Mouse (Mus musculus) right cerebral cortex, postnatal 4 days (tissue): Measurements from ENCODE around the gene Smg6.

Experiments
- DNase-seq: peaks from one replicate; pipeline ENCODE4 v3.0.0-alpha.2; 2022

Smg6 gene

DNA sequence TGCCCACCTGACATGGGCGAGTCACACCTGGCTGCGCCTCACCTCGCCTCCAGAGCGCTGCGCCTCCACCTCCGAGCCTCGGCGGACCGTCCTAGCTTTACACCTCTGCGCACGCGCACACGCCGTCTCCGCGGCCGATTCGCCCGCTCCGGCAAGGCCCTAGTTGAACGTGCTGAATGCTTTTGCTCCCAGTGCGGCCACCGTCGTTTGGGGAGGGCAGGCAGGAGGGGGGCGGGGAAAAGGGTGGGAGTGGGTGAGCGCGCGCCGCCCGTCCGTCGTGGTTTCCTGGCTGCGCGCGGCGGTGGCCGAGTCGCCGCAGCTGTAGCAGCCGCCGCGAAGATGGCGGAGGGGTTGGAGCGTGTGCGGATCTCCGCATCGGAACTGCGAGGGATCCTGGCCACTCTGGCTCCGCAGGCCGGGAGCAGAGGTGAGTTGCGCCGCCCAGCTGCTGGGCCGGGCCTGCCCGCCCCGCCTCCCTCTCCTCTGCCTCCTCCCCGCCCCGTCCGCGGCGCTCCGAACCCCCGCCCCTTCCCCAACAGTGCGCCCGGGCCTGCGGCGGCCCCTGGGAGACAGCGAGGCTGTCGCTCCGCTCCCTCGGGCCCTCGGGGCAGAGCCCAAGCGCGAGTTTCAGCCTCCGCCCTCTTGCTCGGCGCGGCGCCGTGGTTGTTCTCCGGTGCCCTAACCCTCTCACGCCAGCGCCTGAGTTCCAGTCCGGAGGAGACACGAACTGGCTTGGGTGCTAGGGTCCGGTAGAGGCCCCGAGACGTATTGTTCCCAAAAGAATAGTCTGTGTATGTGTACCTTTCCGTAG, at the start of gene Smg6, which contains the start of gene Srr:
Smg6 (plus strand) TSS at position 247 of the 811 bp plus-strand sequence.
Srr (minus strand) TSS at position 372 of the 811 bp plus-strand sequence.
- peak; percentile 97 for DNase-seq

DNA sequence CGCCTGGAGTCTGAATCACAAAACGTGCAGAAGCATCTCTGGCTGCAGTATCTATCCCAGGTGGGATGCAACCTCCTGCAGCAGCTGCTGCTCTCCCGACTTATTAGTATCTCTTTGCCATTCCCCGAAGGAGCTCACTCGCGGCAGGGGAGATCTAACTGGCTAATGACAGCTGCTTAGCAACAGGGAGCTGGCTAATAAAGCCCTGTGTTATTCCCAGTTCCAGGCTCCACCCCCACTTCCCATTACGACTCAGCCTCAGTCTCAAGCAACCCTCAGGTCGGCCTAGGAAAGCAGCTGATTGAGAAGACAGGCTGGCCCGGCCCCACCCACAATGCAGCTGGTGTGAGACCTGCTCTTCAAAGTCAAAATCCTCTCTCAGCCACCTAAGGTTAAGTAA, 48.8 kb upstream of the Smg6 start:
- peak; percentile 47 for DNase-seq

DNA sequence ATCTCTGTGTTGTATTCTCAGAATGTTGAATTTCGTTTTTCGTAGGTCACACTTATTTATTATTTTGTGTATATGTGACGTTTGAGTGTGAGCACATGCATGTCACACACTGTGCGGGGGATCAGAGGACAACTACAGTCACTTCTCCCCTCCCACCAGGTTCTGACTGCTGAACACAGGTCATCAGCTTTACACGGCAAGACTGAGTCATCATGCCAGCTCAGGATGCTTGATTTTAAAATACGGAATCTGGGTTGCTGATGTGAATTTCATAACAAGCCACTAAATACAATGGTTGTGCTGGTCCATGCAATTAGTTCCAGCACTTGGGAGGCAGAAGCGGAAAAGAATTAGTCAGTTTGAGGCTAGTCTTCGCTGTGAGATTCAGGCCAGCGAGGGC, 44.6 kb upstream of the Smg6 start:
- DNase-seq, result no peak

- DNase-seq, result peak; percentile 28
Observed at GRCm38 (mm10) chr11:74881979-74882378, 43.6 kb upstream of the Smg6 start.

GRCm38 (mm10) chr11:74883098-74883497, 42.5 kb upstream of the Smg6 start:
- no peak for DNase-seq

GRCm38 (mm10) chr11:74894619-74895018, 31.0 kb upstream of the Smg6 start:
- no peak for DNase-seq

DNA sequence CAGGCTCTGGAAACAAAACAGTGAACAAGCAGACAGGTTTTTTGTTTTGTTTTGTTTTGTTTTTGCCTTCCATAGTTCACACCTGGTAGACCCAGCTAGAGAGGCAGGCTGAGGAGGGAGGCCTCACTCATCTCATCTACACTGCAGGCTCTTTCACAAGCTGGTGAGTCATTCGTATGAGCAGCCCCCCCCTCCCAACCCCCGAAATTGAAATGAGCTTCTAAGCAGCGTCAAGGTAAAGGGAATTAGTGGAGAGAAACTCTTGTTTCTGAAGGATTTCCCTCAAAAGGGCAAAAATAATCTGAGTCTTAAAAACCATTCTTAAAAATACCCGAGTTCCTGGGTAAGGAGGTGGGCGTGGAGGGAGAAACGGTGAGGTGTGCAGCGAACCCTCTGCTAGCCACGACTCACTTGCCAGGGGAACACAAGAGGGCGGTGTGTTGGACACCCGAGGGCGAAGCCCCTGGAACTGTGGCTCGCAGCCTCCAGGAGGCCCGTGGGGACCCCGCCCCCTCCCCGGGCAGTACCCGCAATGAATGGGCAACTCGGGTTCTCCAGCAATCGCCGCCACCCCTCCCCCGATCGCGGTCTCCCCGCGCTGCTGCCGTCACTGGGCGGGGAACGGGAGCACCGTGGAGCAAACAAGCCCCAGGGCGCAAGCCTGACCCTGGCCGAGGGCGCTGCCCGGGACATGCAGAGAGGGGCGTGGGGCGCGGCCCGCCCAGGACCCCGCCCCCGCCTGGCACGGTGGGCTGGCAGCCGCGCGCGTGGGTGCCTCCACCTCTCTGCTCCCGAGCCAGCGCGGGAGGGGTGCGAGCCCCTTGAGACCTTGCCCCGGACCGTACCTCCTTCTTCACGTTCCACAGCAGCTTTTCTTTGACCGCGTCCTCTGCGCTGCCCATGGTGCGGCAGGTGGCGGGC, 29.4 kb upstream of the Smg6 start:
- peak; percentile 66 for DNase-seq

DNA sequence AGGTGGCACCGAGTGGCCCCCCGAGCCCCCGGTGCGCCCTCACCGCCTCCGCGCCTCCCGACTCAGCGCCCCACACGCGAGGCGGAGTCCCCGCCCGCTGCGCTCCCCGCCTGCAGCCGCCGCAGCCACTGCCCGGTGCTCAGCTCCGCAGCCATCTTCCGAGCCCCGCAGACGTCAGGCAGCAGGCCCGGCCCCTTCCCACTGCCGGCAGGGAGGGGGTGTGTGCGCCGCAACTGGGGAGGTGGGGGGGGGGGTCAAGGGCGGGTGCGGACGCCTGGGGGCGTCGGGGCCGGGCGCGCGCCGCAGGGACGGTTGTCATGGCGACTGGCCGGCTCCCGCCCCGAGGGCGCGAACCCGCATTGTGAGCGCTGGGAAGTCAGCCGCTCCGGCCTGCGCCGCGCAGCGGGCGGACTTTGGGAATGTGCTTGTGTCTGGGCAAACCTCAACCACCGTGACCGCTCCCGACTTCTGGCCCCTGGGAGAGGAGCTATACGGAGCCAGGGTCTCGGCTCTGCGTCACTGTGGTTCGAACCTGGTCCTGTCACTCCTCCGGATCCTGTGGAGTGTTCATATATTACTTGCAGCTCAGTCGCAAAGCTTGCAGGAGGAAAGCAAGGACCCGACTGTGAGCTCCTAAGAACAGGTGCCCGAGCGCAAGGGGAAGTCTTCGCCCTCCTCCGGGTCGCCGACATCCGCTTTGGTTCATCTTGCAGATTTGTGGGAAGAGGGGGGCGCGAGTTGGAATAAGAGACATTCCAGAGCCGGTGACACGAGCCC, 28.5 kb upstream of the Smg6 start, which contains the start of gene Sgsm2:
Sgsm2 (minus strand) TSS at position 160 of the 777 bp plus-strand sequence.
- peak; percentile 68 for DNase-seq

GRCm38 (mm10) chr11:74897678-74898516, 27.7 kb upstream of the Smg6 start, which contains the start of gene Tsr1:
Tsr1 (plus strand) TSS chr11:74898071.
- DNase-seq, result peak; percentile 86

DNA sequence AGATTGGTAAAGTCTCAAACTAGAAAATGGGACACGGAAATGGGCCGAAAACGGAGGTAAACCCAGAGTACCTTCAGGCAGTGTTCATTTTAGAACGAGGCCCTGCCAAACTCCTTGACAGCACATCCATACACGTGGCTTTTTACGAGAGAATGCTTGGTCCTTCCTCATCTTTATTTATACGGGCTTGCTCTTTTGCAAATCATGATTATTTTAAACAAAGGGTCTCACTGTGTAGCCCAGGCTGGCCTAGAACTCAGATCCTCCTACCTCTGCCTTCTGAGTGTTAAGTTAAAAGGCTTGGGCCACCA, 27.2 kb upstream of the Smg6 start:
- DNase-seq, result no peak

- no peak for DNase-seq
Observed at GRCm38 (mm10) chr11:74901555-74901954, 24.1 kb upstream of the Smg6 start.

DNA sequence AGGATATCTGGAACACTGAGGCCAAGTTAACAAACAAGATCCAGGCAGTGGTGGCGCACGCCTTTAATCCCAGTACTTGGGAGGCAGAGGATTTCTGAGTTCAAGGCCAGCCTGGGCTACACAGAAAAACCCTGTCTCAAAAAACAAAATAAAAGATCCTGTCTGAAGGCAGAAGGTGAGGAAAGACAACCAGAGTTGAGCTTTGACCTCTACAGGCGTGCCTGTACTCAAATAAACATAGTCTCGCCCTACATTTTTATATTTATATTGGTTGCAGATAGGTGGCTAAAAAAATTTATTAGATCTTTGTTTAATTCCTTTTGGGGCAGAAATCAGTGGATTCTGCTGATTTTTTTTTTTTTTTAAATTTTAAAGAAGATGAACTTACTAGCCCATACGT, 23.2 kb upstream of the Smg6 start:
- no peak for DNase-seq

- DNase-seq, result no peak
Observed at GRCm38 (mm10) chr11:74907850-74908249, 17.8 kb upstream of the Smg6 start.

GRCm38 (mm10) chr11:74908618-74909399, 16.8 kb upstream of the Smg6 start:
- no peak for DNase-seq

GRCm38 (mm10) chr11:74909978-74910377, 15.6 kb upstream of the Smg6 start:
- no peak for DNase-seq

- no peak for DNase-seq
Observed at GRCm38 (mm10) chr11:74912492-74912891, 13.1 kb upstream of the Smg6 start.

- no peak for DNase-seq
Observed at GRCm38 (mm10) chr11:74919249-74919648, 6.4 kb upstream of the Smg6 start.

GRCm38 (mm10) chr11:74924149-74924548, 1.5 kb upstream of the Smg6 start:
- DNase-seq, result peak; percentile 21

- no peak for DNase-seq
Observed at GRCm38 (mm10) chr11:74926388-74927005, 874 bp downstream of the Smg6 start.

- no peak for DNase-seq
Observed at GRCm38 (mm10) chr11:74927236-74927725, 1.7 kb downstream of the Smg6 start.
